Mouse (Mus musculus): ENCODE measurements around the gene Gm14399.
A peak's percentile ranks its signal among the peaks of the same experiment; 100 is the strongest.
"Not testable (repeated sequence)": the region's sequence is repeated elsewhere in the genome, so short reads cannot be mapped to it uniquely, and the experiment has no call there.

The Gm14399 gene

GRCm38 (mm10) chr2:175141993-175142295 is at the start of gene Gm14399:
Gene Gm14399, minus strand, starts transcription at chr2:175142012.
- DNase-seq = not testable (repeated sequence)

DNA sequence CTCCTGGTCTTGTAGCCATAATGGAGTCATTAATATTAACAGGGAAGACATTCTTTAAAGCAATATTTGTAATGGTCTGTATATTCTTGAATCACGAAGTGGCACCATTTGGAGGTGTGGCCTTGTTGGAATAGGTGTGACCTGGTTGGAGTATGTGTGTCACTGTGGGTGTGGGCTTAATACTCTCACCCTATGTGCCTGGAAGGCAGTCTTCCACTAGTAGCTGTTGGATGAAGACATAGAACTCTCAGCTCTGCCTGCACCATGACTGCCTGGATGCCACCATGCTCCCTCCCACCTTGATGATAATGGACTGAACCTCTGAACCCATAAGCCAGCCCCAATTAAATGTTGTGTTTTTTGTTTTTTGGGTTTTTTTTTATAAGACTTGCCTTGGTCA is 37.2 kb upstream of the Gm14399 start:
- DNase-seq = not testable (repeated sequence)

DNA sequence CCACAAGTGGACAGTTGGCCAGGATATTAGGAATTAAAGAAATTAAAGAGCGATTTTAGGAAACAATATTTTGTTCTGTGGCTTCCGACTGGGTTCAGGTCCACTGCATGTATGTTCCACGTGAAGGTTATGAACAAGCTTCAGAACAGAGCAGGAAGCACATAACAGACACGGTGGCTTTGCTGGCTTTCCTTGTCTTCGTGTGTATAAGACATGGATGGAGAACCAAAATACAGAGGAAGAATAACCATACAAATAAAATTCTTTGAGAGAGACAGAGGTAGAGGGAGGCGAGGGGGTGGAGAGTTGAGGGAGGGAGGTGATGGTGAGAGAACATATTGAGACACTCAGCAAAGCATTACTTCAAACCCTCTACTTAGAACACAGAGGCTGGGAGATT is 34.5 kb upstream of the Gm14399 start:
- DNase-seq = no peak

DNA sequence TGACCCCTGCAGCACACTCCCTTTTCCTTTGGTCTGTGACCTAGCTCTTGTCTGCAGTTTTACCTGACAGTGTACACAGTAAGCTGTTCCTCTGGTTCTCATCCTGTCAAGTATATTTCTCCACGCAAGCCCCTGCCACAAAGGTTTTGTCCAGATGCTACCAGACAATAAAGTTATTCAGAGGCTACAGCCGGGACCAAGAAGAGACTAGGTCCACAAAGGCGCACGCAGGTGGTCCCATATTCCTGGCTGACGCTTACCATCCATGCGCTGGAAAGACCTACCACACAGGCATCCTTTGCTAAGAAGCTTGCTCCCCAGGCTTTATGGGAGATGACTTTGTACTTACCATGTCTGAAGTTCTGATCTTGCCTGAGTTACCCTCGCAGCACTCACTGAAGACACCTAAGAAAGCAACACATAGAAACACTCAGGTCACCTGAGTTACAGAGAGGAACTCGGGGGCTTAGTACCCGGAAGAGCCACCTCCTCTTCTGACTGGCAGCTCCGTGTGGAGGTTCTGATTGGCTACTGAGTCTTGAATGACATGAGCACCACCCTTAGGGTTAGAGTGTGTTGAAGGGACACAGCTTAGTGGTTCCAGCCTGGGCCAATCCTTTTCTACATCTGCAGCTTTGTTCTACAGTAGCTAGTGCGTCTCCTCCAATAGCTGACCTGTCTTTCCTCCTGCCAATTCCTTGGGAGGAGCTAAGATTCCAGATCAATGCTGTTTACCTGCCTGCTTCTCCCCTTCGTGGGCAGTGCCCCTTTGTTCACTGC is 33.8 kb upstream of the Gm14399 start, which contains the start of gene Gm14443:
Gm14443 (minus strand) TSS at position 471 of the 780 bp plus-strand sequence.
- not testable (repeated sequence) for DNase-seq

DNA sequence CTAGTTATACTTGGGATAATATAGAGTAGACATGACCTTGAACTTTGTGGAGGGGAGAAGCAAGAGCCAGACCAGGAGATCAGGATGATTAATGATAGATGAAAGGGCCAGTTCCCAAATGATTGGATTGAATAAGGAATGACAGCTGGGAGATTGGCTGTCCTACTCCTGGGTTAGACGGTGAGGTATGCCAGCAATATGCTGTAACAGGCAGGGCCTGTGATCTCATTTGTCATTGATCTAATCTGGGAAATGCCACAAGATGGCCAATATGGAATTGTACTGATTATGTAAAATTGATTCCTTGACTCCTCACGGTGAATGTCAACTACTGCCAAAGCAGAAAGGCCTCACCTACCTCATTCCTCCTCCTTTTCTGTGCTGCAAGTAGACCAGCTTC is 32.2 kb upstream of the Gm14399 start:
- DNase-seq = not testable (repeated sequence)

- DNase-seq = not testable (repeated sequence)
Observed at GRCm38 (mm10) chr2:175172906-175173595, 31.2 kb upstream of the Gm14399 start.

DNA sequence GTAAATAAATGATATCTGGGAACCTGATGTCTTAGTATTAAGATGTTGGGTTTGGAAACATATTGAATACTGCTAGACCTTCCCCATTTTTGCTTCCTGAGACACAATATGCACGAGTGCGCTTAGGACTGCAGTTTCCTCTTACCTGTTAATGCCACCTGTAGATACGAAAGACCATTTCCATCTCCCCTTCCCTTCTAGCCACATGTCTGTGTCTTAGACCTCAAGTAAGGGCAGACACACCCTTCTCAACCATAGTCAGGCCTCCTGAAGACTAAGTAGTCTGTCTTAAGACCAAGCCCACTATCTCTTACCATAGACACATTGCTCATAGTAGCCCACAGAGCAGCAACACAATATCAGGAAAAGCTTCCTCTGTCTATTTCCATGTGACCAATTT is 30.3 kb upstream of the Gm14399 start:
- DNase-seq = no peak

DNA sequence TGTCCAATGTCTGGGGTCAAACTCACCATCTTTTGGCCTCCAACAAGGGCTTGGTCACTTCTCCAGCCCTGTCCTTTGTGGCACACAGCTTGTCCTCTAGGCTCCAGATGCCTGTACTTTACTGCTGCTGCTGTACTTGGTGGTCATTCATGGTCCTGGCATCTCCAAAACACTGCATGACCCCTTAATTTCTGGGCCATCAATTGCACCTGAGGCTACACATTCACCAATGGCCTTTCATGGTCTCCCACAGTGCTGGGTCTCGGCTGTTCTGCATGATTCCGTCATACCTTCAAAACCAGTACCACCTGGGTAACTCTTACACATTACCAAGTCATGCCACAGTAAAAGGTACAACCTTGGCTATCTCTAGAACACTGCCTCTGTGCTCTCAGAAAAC is 25.1 kb upstream of the Gm14399 start:
- DNase-seq = not testable (repeated sequence)

DNA sequence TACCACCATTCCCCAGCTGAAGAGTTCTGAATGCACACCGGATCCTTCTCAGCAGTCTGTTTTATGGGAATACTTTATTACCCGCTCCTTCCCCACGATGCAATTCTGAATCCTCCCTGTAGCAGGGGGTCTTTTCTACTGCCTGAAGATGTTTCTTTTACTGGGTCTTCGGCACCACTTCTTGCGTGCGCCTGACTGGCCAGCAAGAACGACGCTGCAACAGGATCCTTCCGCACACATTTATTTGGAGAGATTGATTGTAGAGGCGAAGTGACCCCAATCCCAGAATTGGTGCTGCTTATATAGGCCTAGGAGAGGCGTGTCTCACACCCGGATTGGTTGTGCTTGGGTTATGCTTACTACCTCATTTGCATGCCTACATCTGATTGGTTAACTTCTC is 23.3 kb upstream of the Gm14399 start:
- not testable (repeated sequence) for DNase-seq

GRCm38 (mm10) chr2:175161438-175161837 is 19.6 kb upstream of the Gm14399 start:
- DNase-seq = not testable (repeated sequence)

GRCm38 (mm10) chr2:175158642-175159041 is 16.8 kb upstream of the Gm14399 start:
- no peak for DNase-seq

- DNase-seq = no peak
Observed at GRCm38 (mm10) chr2:175156696-175157095, 14.9 kb upstream of the Gm14399 start.

DNA sequence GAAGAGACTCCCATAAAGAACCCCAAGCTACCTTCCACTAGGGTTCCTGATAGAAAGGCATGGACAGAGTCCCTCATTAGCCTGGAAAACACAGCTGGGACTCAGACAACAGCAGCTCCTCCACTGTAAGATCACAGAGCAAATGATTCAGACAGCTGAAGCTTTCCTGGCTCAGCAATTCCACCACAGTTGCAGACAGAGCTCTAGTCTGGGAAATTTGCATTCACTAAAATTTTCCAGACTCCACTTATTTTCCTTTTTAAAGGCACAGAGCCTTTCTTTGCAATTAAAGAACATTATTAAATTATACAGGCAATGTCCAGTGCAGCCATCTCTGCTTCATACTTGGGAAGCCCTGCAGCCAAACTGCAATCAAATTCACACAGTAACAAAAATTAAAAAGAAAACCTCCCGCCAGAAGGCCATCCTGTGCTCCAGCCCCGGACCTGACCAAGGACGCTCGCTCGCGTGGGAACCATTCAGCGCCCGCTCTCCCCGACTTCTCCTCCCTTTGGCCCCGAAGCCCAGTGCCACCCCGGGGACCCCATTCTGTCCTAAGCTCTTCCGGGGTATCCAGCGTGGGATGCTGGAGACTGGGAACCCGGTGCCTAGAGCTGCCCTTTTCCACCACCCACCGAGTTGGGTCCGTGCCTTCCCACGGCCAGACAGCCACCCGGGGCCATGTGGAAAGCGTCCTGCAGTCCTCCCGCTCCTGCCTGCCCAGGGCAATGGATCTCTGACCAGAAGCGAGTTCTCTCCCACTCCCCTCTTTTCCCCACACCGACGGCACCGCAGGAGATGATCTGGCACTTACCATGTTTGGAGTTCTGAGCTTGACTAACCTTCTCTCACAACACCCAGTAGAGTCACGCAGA is 457 bp downstream of the Gm14399 start:
- peak; percentile 24 to 31 for DNase-seq

- not testable (repeated sequence) for DNase-seq
Observed at GRCm38 (mm10) chr2:175140624-175141023, 1.2 kb downstream of the Gm14399 start.

All from cerebellum, postnatal 14 days (tissue).